Mouse (Mus musculus): Measurements from ENCODE around the gene H2-K1. TPM values are rescaled to one million over a fixed set of nuclear protein-coding genes. Genes with fewer than 3 reads are reported as not detected.
"Not testable (repeated sequence)": the region's sequence is repeated elsewhere in the genome, so short reads cannot be mapped to it uniquely, and the experiment has no call there.

The H2-K1 gene
- total RNA-seq, 2 experiments from 2014 or later = 664 to 1,054 TPM

GRCm38 (mm10) chr17:34028501-34029149, 28.5 kb upstream of the H2-K1 start:
- no peak for ATAC-seq (replicated peaks; ENCODE audit: low FRiP score, low TSS enrichment, poor library complexity, severe bottlenecking)

GRCm38 (mm10) chr17:34027656-34028223, 27.6 kb upstream of the H2-K1 start, which contains the start of gene H2-Ke6:
H2-Ke6 (minus strand) TSS chr17:34028060.
- peak; percentile 64 for ATAC-seq (replicated peaks; ENCODE audit: low FRiP score, low TSS enrichment, poor library complexity, severe bottlenecking)

DNA sequence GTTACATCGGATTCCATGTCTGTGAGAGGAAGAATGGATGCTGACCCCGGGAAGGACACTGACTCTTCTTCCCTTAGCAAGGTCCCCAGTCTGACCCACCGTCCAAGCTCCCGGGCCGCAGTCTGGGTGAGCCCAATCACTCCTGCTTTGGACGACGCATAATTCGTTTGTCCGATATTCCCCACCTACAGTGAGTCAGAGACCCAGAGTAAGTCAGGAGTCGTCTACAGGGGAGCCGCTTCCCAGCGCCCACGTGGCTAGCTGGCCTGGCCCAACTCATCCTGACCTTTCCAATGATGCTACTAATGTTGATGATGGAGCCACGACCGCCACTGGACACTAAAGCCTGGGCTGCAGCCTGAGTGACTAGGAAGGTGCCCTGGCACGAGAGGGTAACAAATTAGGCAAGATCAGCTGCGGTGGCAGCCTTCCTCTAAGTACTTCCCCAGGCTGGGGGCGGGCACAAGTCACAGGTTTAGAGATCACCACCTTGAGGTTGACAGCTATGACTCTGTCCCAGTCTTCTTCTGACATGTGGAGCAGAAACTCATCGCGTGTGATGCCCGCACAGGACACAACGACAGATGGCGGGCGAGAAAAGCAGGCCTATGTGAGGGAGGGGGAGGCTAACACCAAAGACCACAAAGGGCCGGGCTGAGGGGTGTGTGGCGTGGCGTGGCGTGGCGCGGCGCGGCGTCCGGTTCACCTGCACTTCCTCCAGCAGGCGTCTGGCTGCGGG, 26.9 kb upstream of the H2-K1 start:
- ATAC-seq (replicated peaks; ENCODE audit: low FRiP score, low TSS enrichment, poor library complexity, severe bottlenecking) = 0 out of 2 replicates have a peak, but pooled peaks have one; percentile 6

- ATAC-seq (replicated peaks; ENCODE audit: low FRiP score, low TSS enrichment, poor library complexity, severe bottlenecking) = no peak
Measured at GRCm38 (mm10) chr17:34026221-34026620, 26.1 kb upstream of the H2-K1 start.

- no peak for ATAC-seq (replicated peaks; ENCODE audit: low FRiP score, low TSS enrichment, poor library complexity, severe bottlenecking)
Measured at GRCm38 (mm10) chr17:34025756-34026151, 25.6 kb upstream of the H2-K1 start.

DNA sequence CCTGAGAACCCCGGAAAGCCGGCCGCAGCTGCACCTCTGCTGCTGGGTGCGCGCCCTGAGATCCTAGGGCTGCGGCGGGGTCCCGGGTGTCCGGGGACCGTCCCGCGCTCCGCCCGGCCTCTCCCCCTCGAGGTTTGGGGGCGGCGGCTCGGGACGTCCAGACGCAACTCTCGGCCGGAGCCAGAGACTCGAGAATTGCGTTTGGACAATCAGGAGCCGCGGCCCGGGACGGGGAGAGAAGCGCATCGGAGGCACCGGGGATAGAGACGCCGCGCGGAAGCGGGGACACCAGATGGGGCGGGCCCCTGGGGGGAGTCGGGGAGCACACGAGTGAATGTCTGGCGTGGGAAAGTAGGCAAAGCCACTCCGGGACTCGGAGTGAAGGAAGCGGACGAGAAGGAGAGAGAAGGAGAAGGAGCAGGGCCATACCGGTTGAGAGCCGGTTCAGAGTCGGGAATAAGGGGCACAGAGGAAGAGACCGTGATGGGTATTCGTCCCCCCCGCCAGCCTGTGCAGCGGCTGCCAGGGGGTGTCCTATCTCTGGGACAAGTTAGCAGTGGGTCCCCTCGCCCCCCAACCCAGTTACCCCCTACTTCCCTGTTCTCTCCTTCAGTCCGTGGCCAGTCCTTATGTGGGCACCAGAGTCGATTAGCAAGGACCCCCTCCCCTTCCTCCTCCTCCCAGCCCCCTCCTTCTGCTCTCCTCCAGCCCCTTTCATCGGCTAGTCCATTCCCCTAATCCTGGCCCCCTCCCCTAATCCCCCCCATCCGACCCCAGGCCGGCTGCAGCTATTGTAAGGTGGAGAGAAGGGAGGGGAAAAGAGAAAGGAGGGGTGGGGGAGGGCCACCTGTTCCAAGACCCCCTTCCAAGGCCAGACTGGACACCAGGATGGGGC, 25.0 kb upstream of the H2-K1 start:
- no peak for ATAC-seq (replicated peaks; ENCODE audit: low FRiP score, low TSS enrichment, poor library complexity, severe bottlenecking)

GRCm38 (mm10) chr17:34024317-34024821, 24.2 kb upstream of the H2-K1 start, which contains the start of gene Ring1:
Ring1 (minus strand) TSS chr17:34024680.
- peak; percentile 17; the same call in 1 of the 2 replicates for ATAC-seq (replicated peaks; ENCODE audit: low FRiP score, low TSS enrichment, poor library complexity, severe bottlenecking)

DNA sequence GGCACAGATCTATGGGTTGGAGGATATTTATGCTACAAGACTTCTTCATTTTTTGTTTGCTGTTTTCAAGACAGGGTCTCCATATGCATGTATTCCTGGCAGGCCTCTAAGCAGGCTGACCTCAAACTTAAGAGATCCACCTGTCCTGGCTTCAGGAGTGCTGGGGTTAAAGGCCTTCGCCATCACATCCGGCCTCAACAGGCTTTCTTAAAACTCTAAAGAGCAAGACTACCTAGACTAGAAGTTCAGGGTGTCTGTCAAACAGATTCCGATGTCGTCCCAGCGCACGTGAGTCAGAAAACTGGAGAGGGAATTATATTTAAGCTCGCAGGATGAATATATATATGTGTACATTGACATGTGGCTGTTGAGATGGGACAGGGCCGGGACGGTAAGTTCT, 23.5 kb upstream of the H2-K1 start:
- no peak for ATAC-seq (replicated peaks; ENCODE audit: low FRiP score, low TSS enrichment, poor library complexity, severe bottlenecking)

DNA sequence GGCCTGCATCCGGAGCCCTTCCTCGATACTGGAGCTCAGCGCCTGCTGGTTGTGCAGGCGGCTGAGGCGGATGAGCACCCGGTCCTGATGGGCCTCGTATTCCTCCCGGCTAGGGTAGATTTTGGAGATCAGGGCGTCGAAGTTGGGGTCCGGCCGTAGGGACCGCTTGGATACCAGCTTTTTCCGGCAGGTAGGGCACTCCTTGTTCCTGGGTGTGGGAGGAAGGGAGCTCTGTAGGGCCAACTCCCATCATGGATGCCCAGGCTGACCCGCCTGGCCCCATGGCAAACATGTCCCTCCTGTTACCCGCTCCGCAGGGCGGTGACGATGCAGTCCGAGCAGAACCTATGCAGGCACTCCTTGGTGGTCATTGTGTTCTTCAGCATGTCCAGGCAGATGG, 22.8 kb upstream of the H2-K1 start:
- no peak for ATAC-seq (replicated peaks; ENCODE audit: low FRiP score, low TSS enrichment, poor library complexity, severe bottlenecking)

DNA sequence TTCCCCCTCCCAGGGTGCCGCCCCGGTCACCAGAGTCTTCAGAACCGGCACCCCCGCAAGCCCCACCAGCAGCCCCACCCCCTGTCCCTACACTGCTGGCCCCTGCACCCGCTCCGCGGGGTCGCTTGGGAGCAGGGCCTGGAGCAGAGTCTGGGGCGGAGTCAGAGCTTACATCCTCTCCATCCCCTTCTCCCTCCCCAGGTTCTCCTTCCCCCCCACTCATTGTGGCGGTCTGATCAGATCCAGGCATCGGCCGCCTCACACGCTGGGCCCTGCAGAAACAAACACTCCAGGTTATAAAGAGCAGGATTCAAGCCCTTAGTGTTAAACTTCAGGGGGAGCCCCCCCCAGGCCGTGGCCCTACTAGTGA, 22.3 kb upstream of the H2-K1 start:
- no peak for ATAC-seq (replicated peaks; ENCODE audit: low FRiP score, low TSS enrichment, poor library complexity, severe bottlenecking)

DNA sequence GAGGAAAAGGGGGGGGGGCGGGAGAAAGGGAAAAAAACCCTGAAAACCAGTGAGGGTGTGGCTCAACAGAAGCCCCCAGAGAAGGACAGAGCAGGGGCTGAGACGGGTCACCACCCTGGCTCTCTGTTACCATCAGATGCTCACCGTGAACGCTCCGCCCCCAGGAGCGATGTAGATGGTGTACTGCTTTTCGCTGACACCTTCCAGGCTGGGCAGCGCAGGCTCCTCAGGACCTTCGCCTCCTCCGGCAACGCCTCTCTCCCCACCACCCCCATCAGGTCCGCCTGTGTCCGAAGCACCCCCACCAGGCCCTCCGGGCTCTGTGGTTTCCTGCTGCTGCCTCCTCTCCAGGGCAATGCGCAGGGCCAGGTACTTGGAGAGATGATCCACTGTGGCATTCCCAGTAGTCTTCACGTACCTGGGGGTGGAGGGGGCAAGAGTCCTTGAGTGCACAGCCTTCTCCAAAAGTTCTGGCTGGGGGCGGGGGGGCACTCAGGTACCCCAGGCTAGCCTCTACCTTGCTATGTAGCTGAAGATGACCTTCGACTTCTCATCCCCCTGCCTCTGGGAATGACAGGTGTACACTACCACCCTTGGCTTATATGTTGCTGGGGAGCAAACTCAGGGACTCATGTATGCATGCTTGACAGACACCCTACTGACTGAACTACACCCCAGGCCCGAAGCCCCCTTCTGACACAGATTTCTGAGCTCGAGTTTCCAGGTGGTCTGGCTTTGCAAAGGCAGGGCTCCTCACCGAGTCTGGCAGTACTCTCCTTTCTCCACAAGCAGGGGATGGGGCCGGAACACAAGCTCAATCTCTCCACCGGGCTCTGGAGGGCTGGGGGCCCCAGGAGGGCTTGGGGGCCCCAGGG, 21.6 kb upstream of the H2-K1 start:
- ATAC-seq (replicated peaks; ENCODE audit: low FRiP score, low TSS enrichment, poor library complexity, severe bottlenecking) = no peak

- ATAC-seq (replicated peaks; ENCODE audit: low FRiP score, low TSS enrichment, poor library complexity, severe bottlenecking) = no peak
Measured at GRCm38 (mm10) chr17:34013436-34013835, 13.3 kb upstream of the H2-K1 start.

DNA sequence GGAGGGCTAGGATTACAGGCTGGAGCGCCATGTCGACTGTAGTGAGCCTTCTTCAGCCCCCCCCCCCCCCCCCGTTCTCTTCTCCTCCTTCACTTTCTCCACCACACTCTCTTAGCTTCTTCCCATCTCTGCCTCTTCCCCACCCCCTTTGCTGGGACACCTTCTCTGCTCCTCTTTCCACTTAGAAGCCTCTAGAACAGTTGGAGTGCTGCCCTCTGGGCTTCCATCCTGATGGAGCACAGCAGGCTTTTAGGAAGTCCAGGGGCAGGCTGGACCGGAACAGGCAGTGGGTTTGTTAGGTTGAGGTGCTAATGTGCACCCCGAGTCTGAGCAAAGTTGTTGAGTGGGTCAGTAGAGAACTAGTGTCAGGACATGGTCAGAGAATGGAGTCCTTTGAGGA, 10.0 kb upstream of the H2-K1 start:
- ATAC-seq (replicated peaks; ENCODE audit: low FRiP score, low TSS enrichment, poor library complexity, severe bottlenecking) = no peak

- no peak for ATAC-seq (replicated peaks; ENCODE audit: low FRiP score, low TSS enrichment, poor library complexity, severe bottlenecking)
Measured at GRCm38 (mm10) chr17:34006570-34006969, 6.4 kb upstream of the H2-K1 start.

DNA sequence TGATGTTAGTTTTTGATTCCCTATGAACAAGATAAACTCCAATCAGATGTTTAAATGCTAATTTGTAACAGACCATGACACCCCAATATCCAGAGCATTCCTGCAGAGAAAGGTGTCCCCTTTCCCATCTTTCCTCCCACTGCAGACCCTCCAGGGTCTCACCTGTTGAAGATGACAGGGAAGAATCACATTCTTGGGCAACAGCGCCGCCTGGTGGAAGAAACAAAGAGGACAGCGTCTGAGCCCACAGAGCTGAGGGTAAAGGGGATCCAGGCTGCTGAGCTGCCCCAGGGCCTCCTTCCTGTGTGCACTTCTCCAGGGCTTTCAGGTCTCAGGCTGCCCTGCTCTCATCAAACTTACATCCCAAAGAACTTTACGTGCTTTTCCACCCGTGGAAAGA, 3.3 kb upstream of the H2-K1 start:
- ATAC-seq (replicated peaks; ENCODE audit: low FRiP score, low TSS enrichment, poor library complexity, severe bottlenecking) = no peak

DNA sequence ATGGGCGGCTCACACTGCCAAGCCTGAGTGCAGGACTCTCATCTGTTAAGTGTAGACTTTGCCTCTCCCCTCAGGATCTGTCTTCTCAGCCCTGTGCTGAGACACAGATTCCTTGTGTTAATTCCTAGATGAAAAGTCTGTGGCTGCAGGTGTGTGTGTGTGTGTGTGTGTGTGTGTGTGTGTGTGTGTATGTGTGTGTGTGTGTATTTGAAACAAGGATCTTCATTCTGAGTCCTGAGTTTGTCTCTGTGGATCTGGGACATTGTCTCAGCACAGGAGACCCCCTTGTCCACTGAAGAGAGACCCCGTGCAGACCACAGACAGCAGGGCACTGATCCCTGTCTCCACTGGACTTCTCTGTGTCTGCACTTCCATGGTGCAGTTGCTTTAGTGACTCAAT, 649 bp upstream of the H2-K1 start:
- ATAC-seq (replicated peaks; ENCODE audit: low FRiP score, low TSS enrichment, poor library complexity, severe bottlenecking) = not testable (repeated sequence)

GRCm38 (mm10) chr17:33999341-34000149, 602 bp downstream of the H2-K1 start:
- ATAC-seq (replicated peaks; ENCODE audit: low FRiP score, low TSS enrichment, poor library complexity, severe bottlenecking) = no peak

- ATAC-seq (replicated peaks; ENCODE audit: low FRiP score, low TSS enrichment, poor library complexity, severe bottlenecking) = not testable (repeated sequence)
Measured at GRCm38 (mm10) chr17:33998697-33999096, 1.4 kb downstream of the H2-K1 start.
